Mouse (Mus musculus) embryo, embryonic 10 days (tissue): Measurements from ENCODE around the gene Inpp4a.

Experiments used
- DNase-seq: peaks from one replicate; pipeline ENCODE4 v3.0.0-alpha.2; 2015; ENCODE audit warnings: low spot score

Inpp4a gene

DNA sequence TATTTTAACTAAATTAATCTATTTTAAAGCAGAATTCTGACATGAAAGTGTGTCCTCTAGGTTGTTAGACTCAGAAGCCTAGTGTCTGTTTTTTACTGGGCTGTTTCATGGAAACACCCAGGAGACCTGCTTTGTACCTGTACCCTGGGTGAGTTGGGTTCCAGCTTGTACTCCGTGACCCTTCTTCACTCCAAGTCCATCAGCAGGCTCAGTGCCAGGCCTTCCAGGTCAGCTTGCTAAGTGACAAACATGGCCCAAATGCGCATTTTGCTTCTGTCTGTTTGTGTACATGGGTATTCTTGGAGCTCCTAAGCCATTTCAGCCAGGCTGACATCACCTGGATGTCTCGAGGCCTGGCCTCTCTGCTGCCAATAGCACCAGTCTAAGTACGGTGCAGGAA lies 23.5 kb downstream of the Inpp4a start:
- no peak for DNase-seq

DNA sequence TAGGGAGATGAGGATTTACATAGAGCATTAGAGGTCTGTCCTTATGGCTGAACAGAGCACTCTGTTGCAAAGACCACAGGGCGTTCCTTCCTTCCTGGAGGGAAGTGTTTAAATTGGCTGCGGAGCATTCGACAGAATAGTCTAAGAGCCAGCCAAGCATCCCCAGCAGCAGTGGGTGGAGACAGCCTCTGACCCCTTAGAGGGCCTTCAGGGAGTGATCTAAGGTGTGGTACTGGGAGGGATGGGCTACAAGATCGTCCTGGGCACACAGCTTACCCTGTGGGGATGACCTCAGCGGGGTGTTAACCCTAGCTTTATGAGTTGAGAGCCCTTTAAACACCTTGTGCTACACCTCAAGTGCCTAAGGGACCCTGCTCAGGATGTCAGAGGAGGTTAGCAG lies 24.9 kb downstream of the Inpp4a start:
- DNase-seq = no peak

DNA sequence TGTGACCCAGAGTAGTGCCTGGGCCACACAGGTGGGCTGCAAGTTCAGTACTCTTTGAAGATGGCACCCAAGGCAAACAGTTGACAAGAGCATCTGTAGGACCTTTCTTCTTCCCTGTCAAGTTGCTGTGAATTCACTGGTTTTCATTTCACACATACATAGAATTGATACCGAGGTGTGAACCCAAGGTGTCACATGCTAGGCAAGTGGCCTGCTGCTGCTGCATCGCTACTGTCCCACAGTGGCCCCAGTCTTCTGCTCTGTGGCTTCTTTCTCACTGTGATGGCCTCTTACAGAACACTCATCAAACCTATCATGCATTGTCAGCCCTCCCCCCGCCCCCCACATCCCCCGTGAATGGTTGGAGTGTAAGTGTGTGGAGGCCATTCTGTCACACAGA lies 27.6 kb downstream of the Inpp4a start:
- DNase-seq = no peak

DNA sequence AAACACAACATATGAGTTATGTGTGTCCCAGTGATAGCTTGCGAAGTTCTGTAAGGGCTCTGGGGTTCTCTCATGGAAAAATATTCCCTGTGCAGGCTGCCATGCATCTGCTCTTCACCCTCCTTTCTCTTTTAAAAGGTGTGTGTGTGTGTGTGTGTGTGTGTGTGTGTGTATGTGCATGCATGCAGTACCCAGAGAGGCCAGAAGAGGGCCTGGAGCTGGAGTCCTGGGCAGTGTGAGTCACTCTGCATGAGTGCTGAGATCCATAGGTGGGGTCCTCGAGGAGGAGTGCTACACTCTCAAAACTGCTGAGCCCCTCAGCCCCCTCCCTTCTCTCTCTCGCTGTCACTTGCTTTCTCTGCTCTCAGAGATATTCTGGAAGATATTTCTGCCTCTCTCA lies 29.5 kb downstream of the Inpp4a start:
- no peak for DNase-seq

DNA sequence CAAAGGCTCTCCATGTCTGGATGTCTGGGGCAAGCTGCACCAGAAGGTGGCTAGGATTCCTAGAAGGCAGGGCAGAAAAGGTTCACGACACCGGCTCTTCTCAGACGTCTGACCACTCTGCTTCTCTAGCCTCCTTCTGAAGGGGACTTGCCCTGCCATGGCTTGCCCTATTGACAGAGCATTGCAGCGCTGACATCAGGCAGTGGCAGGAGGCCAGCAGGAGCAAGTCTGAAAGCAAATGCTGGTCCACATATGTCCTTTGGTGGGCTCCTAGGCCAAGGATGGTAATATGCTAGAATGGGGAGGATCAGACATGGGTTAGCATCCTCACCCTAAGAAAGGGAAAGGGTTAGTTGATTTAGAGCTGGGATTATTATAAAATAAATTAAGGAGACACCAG lies 30.2 kb downstream of the Inpp4a start:
- DNase-seq = no peak

DNA sequence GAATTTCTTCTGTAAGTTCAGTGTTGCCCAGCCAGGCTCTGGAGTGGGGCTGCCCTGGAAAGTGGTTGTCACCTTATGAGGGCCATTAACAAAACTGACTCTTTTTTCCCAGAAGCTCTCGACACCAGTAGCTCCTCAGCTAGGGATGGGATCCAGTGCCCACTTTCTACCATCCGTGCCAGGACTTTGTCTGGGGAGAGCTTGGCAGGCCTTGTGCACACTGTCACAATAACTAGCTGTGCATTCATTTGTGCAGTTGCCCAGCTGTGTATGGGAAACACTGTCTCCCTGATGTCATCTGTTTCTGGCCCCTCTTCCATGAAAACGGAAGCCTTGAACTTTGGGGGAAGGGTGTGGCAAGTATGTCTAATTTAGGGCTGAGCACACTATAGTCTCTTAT lies 33.1 kb downstream of the Inpp4a start:
- no peak for DNase-seq

DNA sequence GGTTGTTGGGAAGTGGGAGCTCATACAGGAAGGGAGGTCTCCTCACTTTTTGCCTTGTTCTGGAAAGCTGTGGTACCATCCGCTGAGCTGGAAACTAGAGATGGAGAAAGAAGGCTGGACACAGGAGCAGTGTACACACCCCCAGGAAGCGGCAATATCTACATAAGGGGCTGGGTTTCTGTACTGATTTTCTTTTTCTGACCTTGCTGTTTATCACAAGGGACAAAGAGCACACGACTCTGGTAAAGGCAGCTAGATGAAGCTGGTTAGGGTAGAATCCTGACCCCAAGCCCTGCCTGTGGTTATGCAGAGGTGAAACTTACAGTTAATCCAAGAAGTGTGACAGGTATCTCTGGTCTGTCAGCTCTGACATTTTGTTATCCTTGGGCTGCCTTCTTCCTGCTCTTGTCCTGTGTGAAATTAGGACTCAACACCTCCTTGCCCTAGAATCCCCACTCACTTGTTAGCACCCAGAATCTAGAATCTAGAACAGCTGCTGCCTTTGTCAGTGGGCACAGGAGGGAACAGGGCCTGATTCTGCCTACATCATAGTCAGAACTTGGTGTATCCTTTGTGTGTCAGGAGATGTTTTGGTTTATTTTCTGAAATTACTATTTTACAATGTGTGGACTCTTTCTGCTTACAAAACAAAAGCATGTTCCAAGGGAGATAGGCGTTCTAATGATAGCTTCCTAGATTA lies 34.2 kb downstream of the Inpp4a start:
- DNase-seq = no peak

DNA sequence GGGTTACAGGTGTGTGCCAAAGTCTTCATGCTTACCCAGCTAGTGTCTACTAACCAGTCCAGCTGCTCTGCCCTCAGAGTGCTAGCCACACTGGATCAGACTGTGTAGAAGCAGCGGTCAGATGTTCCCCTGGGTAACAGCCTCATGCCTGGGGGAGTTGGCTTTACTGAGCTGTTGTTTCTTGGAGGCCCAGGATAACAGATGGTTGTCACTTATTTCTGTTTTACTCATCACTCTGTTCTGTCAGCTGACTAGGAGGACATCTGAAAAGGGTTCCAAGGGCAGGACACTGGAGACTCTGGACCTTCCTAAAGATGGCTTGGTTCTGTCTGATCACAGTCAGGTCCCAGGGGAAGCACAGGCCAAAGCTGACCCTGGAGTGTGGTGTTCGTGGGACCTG lies 36.4 kb downstream of the Inpp4a start:
- DNase-seq = no peak

DNA sequence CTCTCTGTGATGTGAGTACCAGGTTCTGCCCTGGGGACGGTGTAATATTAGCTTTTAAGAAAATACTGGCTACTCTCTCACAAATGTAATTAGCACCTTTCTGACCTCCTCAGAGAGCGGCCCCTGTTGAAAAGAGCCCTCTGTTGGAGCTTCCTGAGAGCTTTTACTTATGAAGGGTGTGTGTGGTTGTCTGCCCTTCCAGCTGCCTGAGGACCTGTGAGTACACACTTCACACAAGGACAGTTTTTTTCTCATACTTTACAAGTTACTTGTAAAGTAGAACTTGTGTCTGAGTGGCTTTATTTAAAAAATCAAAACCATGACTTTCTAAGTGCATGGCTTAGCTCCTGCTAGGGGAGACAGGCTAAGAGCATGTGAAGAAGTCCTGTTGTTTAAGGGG lies 37.1 kb downstream of the Inpp4a start:
- DNase-seq = no peak

DNA sequence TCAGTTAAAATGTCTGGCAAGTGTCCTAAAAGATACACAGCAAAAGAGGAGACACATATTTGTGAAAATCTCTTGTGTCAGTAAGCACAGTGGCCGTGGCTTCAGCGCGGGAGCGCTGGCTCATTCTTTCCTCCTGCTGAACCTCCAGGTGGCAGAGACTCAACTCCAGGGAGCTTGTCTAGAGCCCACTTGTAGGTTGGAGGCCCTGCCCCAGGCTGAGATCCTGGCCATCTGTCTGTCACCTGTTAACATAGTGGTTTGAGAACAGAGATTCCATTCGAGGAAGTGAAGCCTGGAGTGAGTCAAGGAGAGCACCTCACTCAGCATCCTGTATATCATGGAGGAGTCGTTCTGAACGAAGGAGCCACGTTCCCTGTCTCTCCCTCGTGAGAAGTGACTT lies 37.6 kb downstream of the Inpp4a start:
- DNase-seq = no peak

DNA sequence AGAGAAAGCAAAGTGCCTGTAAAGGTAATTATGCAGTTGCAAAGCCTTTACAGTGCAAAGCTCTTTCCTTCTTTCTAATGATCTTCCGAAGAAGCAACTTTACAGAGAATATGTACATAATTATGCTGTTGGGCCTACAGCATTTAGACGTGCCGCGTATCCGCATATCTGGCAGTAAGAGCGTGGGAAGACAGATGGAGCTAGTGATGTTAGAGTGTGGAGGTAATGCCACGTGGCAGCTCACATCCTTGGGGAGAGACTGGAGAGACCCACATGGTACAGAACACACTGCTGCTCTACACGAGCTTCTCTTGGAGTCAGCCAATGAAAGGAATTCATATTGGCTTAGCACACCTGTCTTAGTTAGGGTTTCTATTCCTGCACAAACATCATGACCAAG lies 39.5 kb downstream of the Inpp4a start:
- no peak for DNase-seq

DNA sequence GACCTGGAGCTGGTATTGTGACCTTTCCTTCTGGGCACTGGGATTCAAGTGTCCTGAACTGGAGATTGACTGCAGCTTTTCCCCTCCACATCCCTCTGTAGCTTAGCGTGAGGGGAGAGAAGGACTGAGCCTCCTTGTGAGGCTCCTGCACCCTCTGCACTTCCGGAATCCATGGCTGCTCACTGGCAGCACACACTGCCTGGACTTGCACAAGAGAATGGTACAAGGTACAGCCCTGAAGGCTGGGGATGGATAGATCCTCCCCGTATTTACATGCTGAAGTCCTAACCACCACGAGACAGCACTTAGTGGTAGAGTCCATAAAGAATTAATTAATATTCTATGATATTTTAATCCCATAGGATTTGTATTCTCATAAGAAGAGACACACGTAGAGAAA lies 41.7 kb downstream of the Inpp4a start:
- DNase-seq = no peak

DNA sequence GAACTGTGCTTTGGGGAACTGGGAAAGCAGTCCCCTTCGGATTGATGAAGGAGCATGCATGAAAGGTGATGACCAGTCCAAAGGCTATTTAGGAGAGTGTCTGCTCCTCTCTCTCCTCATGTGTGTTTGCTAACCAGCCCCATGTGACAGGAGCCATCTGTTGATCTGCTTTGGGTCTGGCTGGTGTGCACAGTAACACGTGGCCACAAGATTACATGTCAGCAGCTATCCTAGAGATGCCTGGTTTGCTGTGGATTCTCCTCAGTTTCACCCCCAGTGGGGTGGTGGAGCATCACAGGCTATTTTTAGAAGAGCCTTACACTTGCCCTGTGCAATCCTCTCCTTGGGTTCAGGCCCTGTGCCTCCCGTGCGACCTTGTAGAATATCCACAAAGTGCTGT lies 42.2 kb downstream of the Inpp4a start:
- DNase-seq = no peak

DNA sequence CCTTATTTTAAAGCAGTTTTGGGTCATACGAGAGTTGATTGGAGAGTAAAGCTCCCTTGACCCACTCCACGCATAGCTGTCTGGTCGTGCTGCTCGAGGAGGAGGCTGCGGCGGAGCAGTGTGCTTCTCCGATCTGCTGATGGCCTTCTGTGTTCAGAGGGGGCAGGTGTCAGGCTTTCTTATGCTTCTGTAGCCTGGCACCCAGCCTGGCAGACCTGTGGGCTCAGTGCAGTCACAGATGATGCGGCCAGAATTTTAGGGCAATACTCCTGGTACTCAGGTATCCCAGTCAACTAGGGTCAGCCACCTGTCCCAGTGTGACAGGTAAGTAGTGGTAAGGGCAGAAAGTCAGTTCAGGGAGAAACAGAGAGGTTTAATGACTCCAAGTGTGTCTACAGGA lies 42.9 kb downstream of the Inpp4a start:
- DNase-seq = no peak

DNA sequence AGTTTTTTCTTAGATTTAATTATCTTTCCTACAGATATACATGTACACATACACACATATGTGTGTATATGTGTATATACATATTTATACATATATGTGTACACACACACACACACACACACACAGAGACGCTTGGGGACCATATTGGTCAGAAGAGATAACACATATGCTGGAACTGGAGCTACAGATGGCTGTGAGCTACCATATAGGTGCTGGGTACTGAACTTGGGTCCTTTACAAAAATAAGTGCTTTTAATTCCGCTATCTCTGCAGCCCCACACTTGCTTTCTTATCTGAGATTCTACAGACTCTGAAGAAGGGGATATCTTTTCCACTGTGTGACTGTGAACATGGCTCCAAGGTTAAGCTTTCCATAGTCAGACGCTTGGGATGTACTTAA lies 43.6 kb downstream of the Inpp4a start:
- DNase-seq = no peak

DNA sequence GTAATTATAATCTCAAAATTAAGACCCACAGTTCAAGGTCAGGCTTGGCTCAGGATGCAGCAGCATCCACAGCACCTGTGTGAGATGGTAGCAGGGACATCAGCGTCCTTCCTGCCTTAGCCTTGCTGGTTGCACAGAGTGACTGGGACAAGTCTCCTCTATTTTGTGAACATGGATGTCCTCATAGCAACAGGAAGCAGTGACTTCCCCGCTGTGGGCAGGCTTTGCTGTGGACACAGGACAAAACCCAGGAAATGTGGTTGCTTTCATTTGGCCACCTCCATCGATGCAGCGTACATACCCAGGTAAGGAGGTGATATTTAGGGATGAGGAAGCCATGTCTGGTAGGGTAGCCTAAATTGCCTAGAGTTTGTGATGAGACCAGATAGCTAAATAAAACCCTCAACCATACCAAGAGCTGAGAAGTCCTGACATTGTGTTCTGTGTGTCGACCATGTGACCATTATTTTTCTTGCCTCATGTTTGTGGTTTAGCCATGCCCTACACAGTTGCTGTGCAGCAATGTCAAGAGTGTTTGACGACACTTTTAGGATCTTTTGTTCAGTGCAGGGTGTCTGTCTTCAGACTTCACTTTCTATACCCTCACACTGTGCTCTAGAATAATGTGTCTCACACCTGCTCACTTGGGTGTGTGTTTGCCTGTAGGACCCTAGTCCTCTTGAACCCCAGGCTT lies 44.7 kb downstream of the Inpp4a start:
- no peak for DNase-seq

DNA sequence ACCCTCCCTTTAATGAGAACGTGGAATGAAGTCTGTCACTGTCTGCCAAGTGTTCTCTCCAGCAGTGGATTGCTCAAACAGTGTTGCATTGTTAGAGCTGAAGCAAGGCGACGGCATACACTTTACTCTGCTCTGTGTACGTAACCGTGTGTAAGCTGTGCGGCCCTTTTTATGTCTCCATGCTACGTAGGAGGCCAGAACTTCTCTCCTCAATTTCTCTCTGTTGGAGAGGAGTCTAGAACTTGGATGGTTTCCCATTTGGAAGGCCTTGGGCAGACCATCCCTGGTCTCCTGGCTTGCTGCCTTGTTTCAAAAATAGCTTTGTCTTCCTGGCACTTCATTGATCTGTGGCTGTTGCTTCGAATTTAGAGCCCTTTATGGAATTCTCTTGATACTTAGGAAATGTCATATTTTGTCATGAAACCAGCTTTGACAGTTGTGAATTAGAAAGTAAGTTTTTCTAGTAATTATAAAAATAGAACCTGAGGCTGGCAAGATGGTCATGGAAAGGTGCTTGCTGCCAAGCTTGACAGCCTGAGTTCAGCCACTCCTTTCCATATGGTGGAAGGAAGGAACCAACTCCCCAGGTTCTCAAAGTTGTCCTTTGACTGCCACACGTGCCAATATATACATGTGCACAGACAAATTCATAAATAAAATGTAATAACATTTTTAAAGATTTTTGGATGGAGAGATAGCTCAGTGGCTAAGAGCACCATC lies 47.9 kb downstream of the Inpp4a start:
- no peak for DNase-seq

DNA sequence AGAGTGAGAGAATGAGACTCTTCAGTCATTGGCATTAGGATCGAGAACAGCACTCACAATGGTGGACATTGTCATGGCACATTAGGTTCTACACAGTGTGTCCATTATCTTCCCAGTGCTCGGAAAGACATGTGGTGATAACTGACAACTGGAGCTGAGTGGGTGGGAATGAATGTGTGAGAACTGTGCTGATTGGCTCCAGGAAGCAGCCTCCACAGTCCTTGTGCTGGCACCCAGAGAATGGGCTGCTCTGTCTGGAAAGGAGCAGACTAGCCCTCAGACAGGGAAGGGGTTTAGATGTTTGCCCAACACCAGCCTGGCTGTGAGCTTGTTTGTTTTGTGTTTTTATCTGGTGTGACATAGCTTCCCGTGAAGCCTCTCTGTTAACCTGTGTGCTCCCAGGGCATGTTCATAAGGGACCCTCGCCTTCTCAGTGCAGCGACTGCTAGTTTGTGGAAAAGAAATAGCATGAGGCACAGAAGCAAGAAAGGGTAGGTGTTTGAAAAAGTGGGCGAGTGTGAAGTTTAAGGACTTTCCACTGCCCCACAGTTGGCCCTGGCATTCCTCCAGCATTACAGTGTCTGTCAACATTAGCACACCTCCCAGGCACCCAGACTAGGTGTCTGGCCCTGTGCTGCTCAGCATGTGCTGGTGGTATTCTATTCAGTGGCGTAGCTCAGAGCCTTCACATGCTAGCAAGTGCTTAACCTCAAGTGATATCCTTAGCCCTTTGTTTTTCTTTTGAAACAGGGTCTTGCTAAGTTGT lies 51.4 kb downstream of the Inpp4a start:
- DNase-seq = peak; percentile 33

DNA sequence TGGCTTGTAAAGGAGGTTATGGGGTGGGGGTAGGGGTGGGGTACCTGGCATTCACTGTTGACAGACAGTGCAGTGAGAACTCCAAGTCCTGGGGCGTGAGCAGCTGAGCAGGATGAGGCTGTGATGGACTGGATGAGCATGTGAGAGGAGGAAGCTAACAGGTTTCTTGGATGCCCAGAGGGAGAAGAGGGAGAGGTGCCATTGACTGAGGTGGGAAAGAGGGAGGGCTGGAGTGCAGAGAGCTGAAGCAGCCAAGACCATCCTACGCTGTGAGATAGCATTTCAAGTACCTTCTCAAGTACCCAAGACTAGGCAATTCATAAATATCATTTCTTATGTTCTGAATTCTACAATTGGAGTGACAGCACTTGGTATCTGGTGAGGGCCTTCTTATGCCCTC lies 52.3 kb downstream of the Inpp4a start:
- DNase-seq = no peak

DNA sequence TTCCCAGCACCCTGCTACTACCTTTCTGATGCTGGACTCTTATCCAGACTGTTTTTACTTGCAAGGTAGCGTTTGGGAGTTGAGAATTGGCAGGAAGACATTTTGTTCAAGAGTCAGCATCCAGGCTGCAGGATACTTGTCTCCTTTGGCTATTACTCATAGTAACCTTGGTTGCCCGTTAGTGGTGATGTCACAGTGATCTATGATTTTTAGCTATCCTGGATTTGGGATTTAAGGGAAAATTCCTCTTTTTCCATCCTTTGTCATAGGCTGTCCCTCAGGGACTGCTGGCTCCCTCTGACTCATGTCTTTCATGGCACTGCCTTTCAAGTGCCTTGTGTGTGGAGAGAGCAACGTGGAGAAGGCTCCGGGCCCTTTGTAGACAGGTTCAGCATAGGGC lies 53.8 kb downstream of the Inpp4a start:
- no peak for DNase-seq

DNA sequence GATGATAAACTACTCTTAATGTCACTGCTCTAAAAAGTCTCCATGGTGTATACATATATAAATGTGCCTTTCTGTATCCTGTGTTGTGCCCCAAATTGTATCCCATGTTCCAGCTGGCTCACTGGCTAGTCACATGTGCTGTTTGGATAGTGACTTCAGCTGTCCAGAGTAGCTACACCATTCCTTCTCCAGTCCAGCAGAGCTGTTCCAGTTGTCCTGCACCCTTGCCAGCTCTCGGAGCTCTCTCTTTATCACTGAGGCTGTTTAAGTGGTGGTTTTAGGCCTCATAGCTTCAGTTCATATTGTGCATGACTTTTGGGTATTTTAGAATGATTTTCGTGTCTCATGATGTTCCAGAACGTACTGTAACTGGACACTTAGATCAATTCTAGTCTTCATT lies 55.8 kb downstream of the Inpp4a start:
- no peak for DNase-seq

DNA sequence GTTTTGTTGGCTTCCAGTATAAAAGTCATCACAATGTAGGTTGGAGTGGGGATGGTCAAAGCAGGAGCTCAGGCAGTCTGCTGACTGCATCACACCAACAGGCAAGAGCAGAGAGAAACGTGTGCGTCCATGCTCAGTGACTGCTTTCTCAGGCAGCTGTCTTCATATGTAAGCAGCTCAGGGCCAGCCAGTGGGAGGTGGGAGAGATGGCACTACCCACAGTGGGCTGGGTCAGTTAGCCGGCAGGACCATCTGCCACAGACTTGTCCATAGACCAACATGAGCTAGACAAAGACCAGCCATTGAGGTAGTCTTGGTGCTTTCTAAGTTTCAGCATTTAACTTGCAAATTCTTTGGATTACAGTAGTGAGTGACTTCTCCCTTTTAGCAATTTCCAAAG lies 56.6 kb downstream of the Inpp4a start:
- no peak for DNase-seq

DNA sequence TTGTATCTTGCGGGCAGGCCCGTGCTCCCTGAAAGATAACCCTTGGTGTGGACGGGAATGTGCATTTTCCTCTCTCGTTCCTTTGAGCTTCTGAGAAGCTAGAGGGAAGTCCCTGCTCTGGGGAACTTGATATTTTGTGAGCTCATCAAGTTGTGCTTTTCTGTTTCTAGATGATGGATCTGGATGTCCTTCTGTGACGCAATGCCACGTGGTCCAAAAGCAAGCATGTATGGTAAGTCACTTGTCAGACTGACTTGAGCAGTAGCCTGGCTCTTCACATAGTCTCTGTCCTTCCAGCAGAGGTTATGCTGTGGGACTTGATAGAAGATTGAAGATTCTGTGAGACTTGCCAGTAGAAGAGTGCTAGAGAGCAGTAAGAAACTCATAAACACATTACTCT lies 57.5 kb downstream of the Inpp4a start:
- no peak for DNase-seq
